Mouse (Mus musculus) CH12.LX (cell line): ENCODE measurements around the gene Tmsb10. TPM values are rescaled to one million over a fixed set of nuclear protein-coding genes. Genes with fewer than 3 reads are reported as not detected.

ENCODE experiments used
- DNase-seq: peaks from one replicate; pipeline ENCODE4 v3.0.0-alpha.2; 2013; ENCODE audit errors: extremely low read depth
- H3K27ac ChIP-seq: 2 replicates; pipeline ENCODE4 v1.5.1; 2012; ENCODE audit warnings: low read depth, mild to moderate bottlenecking, control low read depth, moderate library complexity; ENCODE audit not compliant: insufficient read depth
- H3K27me3 ChIP-seq: replicated peaks from 2 replicates; pipeline ENCODE3; 2012; ENCODE audit warnings: inconsistent platforms
- H3K36me3 ChIP-seq, 2 experiments: replicated peaks in 1 of 2; 2 replicates each; pipeline versions ENCODE3 to v1.6.1; 2012; ENCODE audit warnings: inconsistent platforms in 1 of 2, low read length in 1 of 2, mild to moderate bottlenecking in 1 of 2, mixed read lengths in 1 of 2, moderate library complexity in 1 of 2; ENCODE audit not compliant: control insufficient read depth in 1 of 2, insufficient read depth in 1 of 2
- H3K4me1 ChIP-seq, 2 experiments: 2 replicates each; pipeline ENCODE4 v1.6.1; 2012; ENCODE audit warnings: inconsistent platforms in 1 of 2, moderate library complexity in 1 of 2; ENCODE audit not compliant: insufficient read depth in 2 of 2, control insufficient read depth in 1 of 2
- H3K4me2 ChIP-seq: 2 replicates; pipeline ENCODE4 v1.6.1; 2012; ENCODE audit warnings: low read depth, mild to moderate bottlenecking, control low read depth; ENCODE audit not compliant: poor library complexity, insufficient read depth, severe bottlenecking
- H3K4me3 ChIP-seq, 3 experiments: fragments of 150-350 bp in 1 of 3; sonication (generic) in 1 of 3; replicated peaks in 1 of 3; 2 replicates each; pipeline versions ENCODE3 to v1.5.1; 2011 to 2012; ENCODE audit warnings: low read depth in 2 of 3, low read length in 2 of 3, mild to moderate bottlenecking in 2 of 3, moderate library complexity in 2 of 3, control low read depth in 1 of 3, improper control_type of control experiment in 1 of 3, inconsistent platforms in 1 of 3, mixed read lengths in 1 of 3; ENCODE audit not compliant: poor library complexity in 1 of 3
- H3K79me2 ChIP-seq: replicated peaks from 2 replicates; pipeline ENCODE4 v1.6.1; 2012; ENCODE audit warnings: mild to moderate bottlenecking, moderate library complexity; ENCODE audit not compliant: control insufficient read depth, poor library complexity, insufficient read depth, severe bottlenecking; ENCODE audit errors: extremely low read depth
- H3K9ac ChIP-seq: 2 replicates; pipeline ENCODE4 v1.6.1; 2012; ENCODE audit warnings: low read depth, mild to moderate bottlenecking, control low read depth, moderate library complexity; ENCODE audit not compliant: insufficient read depth
- H3K9me3 ChIP-seq: replicated peaks from 2 replicates; pipeline ENCODE3; 2012; ENCODE audit warnings: low read length, inconsistent platforms, mixed read lengths
- BHLHE40 ChIP-seq: IDR thresholded peaks from 2 replicates; pipeline ENCODE4 v1.6.1; 2011; ENCODE audit warnings: mild to moderate bottlenecking, low read depth, low read length, improper control_type of control experiment
- CHD2 ChIP-seq: IDR thresholded peaks from 2 replicates; pipeline ENCODE4 v1.6.1; 2011; ENCODE audit warnings: low read length, improper control_type of control experiment
- E2F4 ChIP-seq: IDR thresholded peaks from 2 replicates; pipeline ENCODE4 v1.6.1; 2011; ENCODE audit warnings: low read depth, low read length, improper control_type of control experiment; ENCODE audit not compliant: insufficient replicate concordance
- ELF1 ChIP-seq: IDR thresholded peaks from 2 replicates; pipeline ENCODE4 v1.6.1; 2014; ENCODE audit warnings: low read depth, mild to moderate bottlenecking, inconsistent platforms, low read length, improper control_type of control experiment
- EP300 ChIP-seq: IDR thresholded peaks from 2 replicates; pipeline ENCODE4 v1.6.1; 2011; ENCODE audit warnings: low read length, improper control_type of control experiment
- GABPA ChIP-seq: IDR thresholded peaks from 2 replicates; pipeline ENCODE4 v1.6.1; 2012; ENCODE audit warnings: low read depth, low read length, improper control_type of control experiment, inconsistent platforms; ENCODE audit not compliant: insufficient replicate concordance
- HCFC1 ChIP-seq: IDR thresholded peaks from 2 replicates; pipeline ENCODE4 v1.6.1; 2012; ENCODE audit warnings: low read depth, mild to moderate bottlenecking, inconsistent platforms, low read length, improper control_type of control experiment
- JUND ChIP-seq: conservative IDR thresholded peaks from 2 replicates; pipeline ENCODE4 v1.6.1; 2011; ENCODE audit warnings: low read depth, low read length, improper control_type of control experiment
- KAT2A ChIP-seq: IDR thresholded peaks from 2 replicates; pipeline ENCODE4 v1.6.1; 2012; ENCODE audit warnings: low read length, improper control_type of control experiment, inconsistent platforms; ENCODE audit not compliant: insufficient replicate concordance
- MAFK ChIP-seq: IDR thresholded peaks from 2 replicates; pipeline ENCODE4 v1.6.1; 2011; ENCODE audit warnings: low read length, improper control_type of control experiment; ENCODE audit not compliant: insufficient replicate concordance
- NRF1 ChIP-seq: IDR thresholded peaks from 2 replicates; pipeline ENCODE4 v1.6.1; 2014; ENCODE audit warnings: low read depth, mild to moderate bottlenecking, inconsistent platforms, low read length, improper control_type of control experiment, moderate library complexity
- PAX5 ChIP-seq: IDR thresholded peaks from 2 replicates; pipeline ENCODE4 v1.6.1; 2012; ENCODE audit warnings: low read length, inconsistent platforms, mixed read lengths
- POLR2AphosphoS2 ChIP-seq: IDR thresholded peaks from 2 replicates; pipeline ENCODE4 v1.6.1; 2011; ENCODE audit warnings: low read depth, low read length, improper control_type of control experiment
- RAD21 ChIP-seq: IDR thresholded peaks from 2 replicates; pipeline ENCODE4 v1.6.1; 2011; ENCODE audit warnings: low read depth, mild to moderate bottlenecking, low read length, improper control_type of control experiment, moderate library complexity
- RCOR1 ChIP-seq: conservative IDR thresholded peaks from 2 replicates; pipeline ENCODE4 v1.6.1; 2012; ENCODE audit warnings: low read depth, mild to moderate bottlenecking, inconsistent platforms, low read length, improper control_type of control experiment
- SMC3 ChIP-seq: IDR thresholded peaks from 2 replicates; pipeline ENCODE4 v1.6.1; 2011; ENCODE audit warnings: low read depth, low read length, improper control_type of control experiment
- UBTF ChIP-seq: IDR thresholded peaks from 2 replicates; pipeline ENCODE4 v1.6.1; 2012; ENCODE audit warnings: low read depth, mild to moderate bottlenecking, inconsistent platforms, low read length, improper control_type of control experiment, moderate library complexity
- USF1 ChIP-seq: IDR thresholded peaks from 2 replicates; pipeline ENCODE4 v1.6.1; 2014; ENCODE audit warnings: low read depth, mild to moderate bottlenecking, inconsistent platforms, low read length, improper control_type of control experiment
- ZC3H11A ChIP-seq: IDR thresholded peaks from 2 replicates; pipeline ENCODE4 v1.6.1; 2012; ENCODE audit warnings: low read depth, mild to moderate bottlenecking, inconsistent platforms, low read length, improper control_type of control experiment
- ZKSCAN1 ChIP-seq: IDR thresholded peaks from 2 replicates; pipeline ENCODE4 v1.6.1; 2012; ENCODE audit warnings: low read depth, inconsistent platforms, low read length, improper control_type of control experiment, borderline replicate concordance
- ZMIZ1 ChIP-seq: IDR thresholded peaks from 2 replicates; pipeline ENCODE4 v1.6.1; 2012; ENCODE audit warnings: low read depth, mild to moderate bottlenecking, inconsistent platforms, low read length, improper control_type of control experiment
- dilution Hi-C: fragments of 300-500 bp; cut with MboI; formaldehyde crosslinking; loops from 2 replicates; pipeline ENCODE4 v1.14.3; 2020; ENCODE audit warnings: low sequenced_read_pairs; ENCODE audit not compliant: extremely low pct_unique_long_range_greater_than_20kb, extremely low pct_ligation_motif_present
- in situ Hi-C: fragments of 300-500 bp; cut with MboI; formaldehyde crosslinking; loops from 3 replicates; pipeline ENCODE4 v1.14.3; 2019; ENCODE audit warnings: low sequenced_read_pairs, low pct_ligation_motif_present, low pct_unique_long_range_greater_than_20kb, mixed read lengths
- polyA plus RNA-seq: library from polyadenylated mRNA; unstranded; fragments of >175 nt; gene quantifications from 2 replicates; pipeline ENCODE4 v1.2.1, GENCODE M21; 2012; ENCODE audit warnings: low read depth; ENCODE audit not compliant: insufficient read length
- total RNA-seq, 2 experiments: library from RNA; depleted of rRNA; stranded (reverse); fragments of 300-350 nt in 1 of 2; fragments of >200 nt in 1 of 2; gene quantifications; 2 replicates each; pipeline ENCODE4 v1.2.3; 2012 to 2014

Tmsb10 gene
- total and polyA plus RNA-seq, 3 experiments, result 223 to 479 (median 379) TPM

DNA sequence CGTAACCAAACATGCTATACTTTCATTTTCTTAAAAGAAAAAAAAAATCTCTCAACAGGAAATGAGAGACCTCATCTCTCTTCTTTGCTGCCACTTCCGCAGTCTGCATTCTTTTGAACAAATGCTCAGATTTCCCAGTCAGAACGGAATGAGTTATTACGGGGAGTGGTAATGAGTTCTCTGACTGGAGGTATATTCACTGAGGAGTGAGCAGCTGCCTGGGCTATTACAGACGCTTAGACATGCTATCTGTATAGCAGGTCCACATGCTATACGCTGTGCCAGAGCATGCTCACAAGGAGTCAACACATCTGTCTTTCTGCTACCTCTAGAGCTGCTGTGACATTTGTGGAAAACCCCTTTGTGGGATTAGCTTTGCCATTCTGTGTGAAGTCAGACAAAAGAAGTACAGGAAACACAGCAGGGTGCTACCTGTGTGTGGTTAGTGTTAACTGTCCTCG, 3.8 kb upstream of the Tmsb10 start (continued):
- TF ChIP-seq RAD21 (no peak), USF1 (no peak), MAFK (no peak), E2F4 (no peak), ZC3H11A (no peak), UBTF (no peak), SMC3 (no peak), ZKSCAN1 (no peak), BHLHE40 (peak; percentile 39)

DNA sequence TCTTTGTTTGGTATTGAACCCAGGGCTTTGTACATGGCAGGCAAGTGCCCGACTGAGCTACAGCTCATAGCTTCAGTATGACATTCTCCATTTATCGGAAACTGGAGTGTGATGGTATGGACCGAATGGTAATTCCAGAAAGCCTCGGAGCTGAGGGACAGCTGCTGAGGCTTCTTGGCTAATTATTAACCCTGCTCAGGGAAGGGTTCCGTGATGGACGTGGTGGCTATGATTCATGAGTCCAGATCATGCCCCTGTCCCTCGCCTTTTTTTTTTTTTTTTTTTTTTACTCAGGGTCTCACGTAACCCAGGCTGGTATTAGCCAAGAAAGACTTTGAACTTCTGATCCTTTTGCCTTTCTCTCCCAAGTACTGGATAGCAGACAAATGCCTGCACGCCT, 3.1 kb upstream of the Tmsb10 start:
- Histone ChIP-seq H3K4me2 (peak overlapping the region; percentile 67; the same call in 1 of the 2 replicates), H3K79me2 (peaks cover 14% of the 10 kb centered on the region), H3K9ac (0 out of 2 replicates have a peak overlapping the region, but pooled peaks have one; percentile 29), H3K9me3 (no peaks in the 10 kb centered on the region), H3K36me3 (no peaks in the 10 kb centered on the region), H3K4me1 (peaks cover 9 to 37% of the 10 kb centered on the region in 2 experiments), H3K4me3 (no peak overlapping the region), H3K27me3 (no peaks in the 10 kb centered on the region), H3K27ac (peak overlapping the region; percentile 56; the same call in 1 of the 2 replicates)
- no peak for TF ChIP-seq RAD21
- TF ChIP-seq ELF1, result no peak
- no peak for TF ChIP-seq PAX5
- TF ChIP-seq ZMIZ1, result no peak
- TF ChIP-seq HCFC1, result no peak
- TF ChIP-seq POLR2AphosphoS2, result no peak
- no peak for TF ChIP-seq CHD2
- TF ChIP-seq RCOR1, result no peak
- no peak for TF ChIP-seq EP300
- TF ChIP-seq GABPA, result no peak
- no peak for TF ChIP-seq KAT2A
- TF ChIP-seq NRF1, result no peak
- no peak for TF ChIP-seq JUND
- no peak for TF ChIP-seq UBTF
- DNase-seq, result no peak
- in situ Hi-C loops, result no loop called here
- dilution Hi-C loops, result no loop called here
